ENCODE assay signal across 8 mouse cellular contexts in the genomic region with DNA sequence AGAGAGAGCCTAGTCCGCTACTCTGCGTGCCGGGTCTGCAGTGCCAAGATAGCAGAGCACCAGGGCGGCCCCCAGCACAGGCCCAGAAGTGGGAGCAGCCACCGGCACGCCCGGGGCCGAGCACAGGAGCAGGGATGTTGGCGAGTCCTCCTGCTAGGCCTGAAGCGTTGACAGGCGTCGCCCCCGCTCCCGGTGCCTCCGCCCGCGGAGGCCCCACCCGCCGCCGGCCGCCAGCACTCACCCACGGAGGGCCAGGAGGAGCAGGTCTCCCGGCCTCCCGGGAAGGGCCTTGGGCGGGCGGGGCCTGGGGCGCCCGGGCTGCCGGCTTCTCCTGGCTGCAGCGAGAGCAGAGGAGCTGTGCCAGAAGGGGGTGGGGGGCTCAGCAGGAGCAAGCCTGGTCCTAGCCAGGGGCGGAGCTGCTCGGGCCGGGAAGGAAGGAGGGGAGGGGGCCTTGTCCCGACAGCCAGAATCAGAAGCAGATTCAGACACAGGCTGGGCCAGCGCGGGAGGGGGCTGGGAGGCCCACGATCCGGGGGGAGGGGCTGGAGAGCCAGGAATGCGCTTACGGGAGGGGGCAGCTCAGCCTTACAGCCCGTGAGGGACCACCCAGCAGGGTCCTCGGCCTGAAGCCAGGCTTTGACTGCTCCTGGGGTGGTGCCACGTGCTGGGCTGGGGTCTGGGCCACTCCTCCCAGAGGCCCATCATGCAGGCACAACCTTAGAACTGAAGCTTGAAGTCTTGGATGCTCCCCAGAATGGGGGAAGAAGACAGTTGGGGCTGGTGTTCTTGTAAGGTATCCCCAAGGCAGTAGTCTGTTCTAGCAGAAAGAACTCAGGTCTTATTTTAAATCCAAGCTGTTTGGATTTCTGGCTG. TPM values are rescaled to one million over a fixed set of nuclear protein-coding genes. Genes with fewer than 3 reads are reported as not detected.
A peak's percentile ranks its signal among the peaks of the same experiment; 100 is the strongest.
DNase-seq lines count a peak whose midpoint lies in the region; ATAC-seq and TF ChIP-seq lines count a peak whose summit lies in the region.

A gene (minus strand): TSS at position 489 of the 873 bp plus-strand sequence.

- DNase-seq in spleen, adult 12 weeks (ENCODE audit: low spot score) = peak; percentile 71
- DNase-seq in spleen, adult 18-20 months = no peak
- DNase-seq in cerebellum, postnatal 14 days = peak; percentile 58 to 67
- peak; percentile 64 for DNase-seq in gastrocnemius, adult 2 months
- peak; percentile 87 for DNase-seq in intestine, embryonic 14.5 days (ENCODE audit: low spot score)
- DNase-seq in liver, embryonic 14.5 days (ENCODE audit: low read depth in 3 of 3, low spot score in 3 of 3) = peak; percentile 85 to 87 (median 87)
- DNase-seq in yolk sac, embryonic 10.5 days (ENCODE audit: low spot score) = peak; percentile 83

- intact Hi-C loops in gastrocnemius, adult 2 months (cut with DNase I) = no loop called here

- H3K9ac ChIP-seq in intestine, embryonic 14.5 days (ENCODE audit: low read length) = peak within 1 kb of the TSS; percentile 64
- peak within 1 kb of the TSS; percentile 76 for H3K9ac ChIP-seq in liver, embryonic 14.5 days (replicated peaks)
- peak within 1 kb of the TSS; percentile 66 for H3K9ac ChIP-seq in neural tube, embryonic 14.5 days (replicated peaks; ENCODE audit: low read depth, low read length)

- peaks cover 12% of the 10 kb centered on the region; the same call in 1 of the 2 replicates for H3K27me3 ChIP-seq in intestine, embryonic 14.5 days (replicated peaks; ENCODE audit: control insufficient read depth, insufficient read depth, low read length)
- peaks cover 3% of the 10 kb centered on the region; the same call in 1 of the 2 replicates for H3K27me3 ChIP-seq in liver, embryonic 14.5 days (ENCODE audit: control insufficient read depth, insufficient read depth, low read length)
- H3K27me3 ChIP-seq in neural tube, embryonic 14.5 days (ENCODE audit: control insufficient read depth, insufficient read depth, low read length) = 0 out of 2 replicates have a peak, but pooled peaks cover 4% of the 10 kb centered on the region

- H3K4me3 ChIP-seq in gastrocnemius, adult 2 months = peak within 1 kb of the TSS; percentile 77
- peak within 1 kb of the TSS; percentile 53 for H3K4me3 ChIP-seq in intestine, embryonic 14.5 days (ENCODE audit: low read depth, low read length)
- peak within 1 kb of the TSS; percentile 42 to 67 for H3K4me3 ChIP-seq in liver, embryonic 14.5 days (ENCODE audit: insufficient read depth in 1 of 2, low read depth in 2 of 2, low read length in 2 of 2)
- peak within 1 kb of the TSS; percentile 36 for H3K4me3 ChIP-seq in neural tube, embryonic 14.5 days (ENCODE audit: low read depth, low read length)

- peaks cover 77% of the 10 kb centered on the region for H3K4me1 ChIP-seq in intestine, embryonic 14.5 days (replicated peaks; ENCODE audit: control insufficient read depth, insufficient read depth, low read length)
- H3K4me1 ChIP-seq in liver, embryonic 14.5 days (replicated peaks; ENCODE audit: control insufficient read depth in 2 of 2, insufficient read depth in 2 of 2, low read length in 1 of 2) = peaks cover 57 to 65% of the 10 kb centered on the region in 2 experiments
- H3K4me1 ChIP-seq in neural tube, embryonic 14.5 days (ENCODE audit: control insufficient read depth, insufficient read depth, low read length) = peaks cover 59% of the 10 kb centered on the region

- no peaks in the 10 kb centered on the region for H3K36me3 ChIP-seq in intestine, embryonic 14.5 days (ENCODE audit: control insufficient read depth, insufficient read depth, low read length)
- H3K36me3 ChIP-seq in liver, embryonic 14.5 days (replicated peaks; ENCODE audit: control insufficient read depth, insufficient read depth, low read depth) = no peaks in the 10 kb centered on the region
- H3K36me3 ChIP-seq in neural tube, embryonic 14.5 days (ENCODE audit: control insufficient read depth, insufficient read depth, low read length) = no peaks in the 10 kb centered on the region

- H3K27ac ChIP-seq in gastrocnemius, adult 2 months = peak within 1 kb of the TSS; percentile 70
- H3K27ac ChIP-seq in intestine, embryonic 14.5 days (ENCODE audit: low read depth) = peak within 1 kb of the TSS; percentile 91
- peak within 1 kb of the TSS; percentile 95 for H3K27ac ChIP-seq in liver, embryonic 14.5 days
- peak within 1 kb of the TSS; percentile 79 for H3K27ac ChIP-seq in neural tube, embryonic 14.5 days (ENCODE audit: low read depth, low read length)

- no peaks in the 10 kb centered on the region for H3K9me3 ChIP-seq in intestine, embryonic 14.5 days (ENCODE audit: control insufficient read depth, low read length)
- H3K9me3 ChIP-seq in liver, embryonic 14.5 days (ENCODE audit: control insufficient read depth, low read length) = no peaks in the 10 kb centered on the region
- no peaks in the 10 kb centered on the region for H3K9me3 ChIP-seq in neural tube, embryonic 14.5 days (ENCODE audit: control insufficient read depth, low read length)

- under 1% methylated on average over 40 of the region's 43 CpGs for WGBS in intestine, embryonic 14.5 days
- WGBS in liver, embryonic 14.5 days (ENCODE audit: insufficient replicate concordance) = 3% methylated on average over 43 of the region's 43 CpGs
- WGBS in neural tube, embryonic 14.5 days = 2% methylated on average over 39 of the region's 43 CpGs

- peak; percentile 50 for ATAC-seq in intestine, embryonic 14.5 days (replicated peaks; ENCODE audit: low FRiP score, low TSS enrichment, low read depth)
- ATAC-seq in liver, embryonic 14.5 days (ENCODE audit: insufficient read depth) = peak; percentile 85
- peak; percentile 22 for ATAC-seq in neural tube, embryonic 14.5 days (ENCODE audit: low read depth)

- TF ChIP-seq EP300 in liver, embryonic 14.5 days (IDR thresholded peaks at IDR 0.05; ENCODE audit: low read depth) = peak; percentile 79

- TF ChIP-seq CTCF in gastrocnemius, adult 2 months (IDR thresholded peaks at IDR 0.05) = no peak
- no peak for TF ChIP-seq CTCF in liver, embryonic 14.5 days (IDR thresholded peaks at IDR 0.05; ENCODE audit: low read depth)

- H3K4me2 ChIP-seq in intestine, embryonic 14.5 days (ENCODE audit: low read length) = peak within 1 kb of the TSS; percentile 65
- peak within 1 kb of the TSS; percentile 97 for H3K4me2 ChIP-seq in liver, embryonic 14.5 days (ENCODE audit: low read depth)
- H3K4me2 ChIP-seq in neural tube, embryonic 14.5 days (ENCODE audit: low read depth, low read length) = peak within 1 kb of the TSS; percentile 92

RNA-seq across cellular contexts. Expression of the gene that starts here (rescaled TPM):
- total RNA-seq in gastrocnemius, adult 2 months (2021) = under 1 TPM; 0.31 to 0.39 TPM
- 7.8 and 8.7 TPM in 2 replicates for polyA plus RNA-seq in intestine, embryonic 14.5 days (2014; fragmentation: Nextera tagmentation; extraction: Ambion mirVana)
- polyA plus RNA-seq in liver, embryonic 14.5 days (2012; rRNA removed) = 0.59 and 0.64 TPM in 2 replicates
- polyA plus RNA-seq in liver, embryonic 14.5 days (2014; fragmentation: Nextera tagmentation; extraction: Ambion mirVana) = 0.45 and 0.69 TPM in 2 replicates
- polyA plus RNA-seq in neural tube, embryonic 14.5 days (2014; fragmentation: Nextera tagmentation; extraction: Ambion mirVana) = 5.0 and 5.3 TPM in 2 replicates

Comparison
In these comparisons a context has a peak if more than half of its experiments do, and no peak if none do; other contexts are left out.
1. DNase-seq: peak in spleen, adult 12 weeks (single experiment), cerebellum, postnatal 14 days (2 of 2), intestine, embryonic 14.5 days (single experiment) and yolk sac, embryonic 10.5 days (single experiment); none in spleen, adult 18-20 months (0 of 2).
2. Peak in DNase-seq, H3K4me3 ChIP-seq and H3K27ac ChIP-seq in gastrocnemius, adult 2 months; RNA of the gene not detected or under 1 TPM.
3. Peak in DNase-seq, ATAC-seq, H3K4me3 ChIP-seq, H3K27ac ChIP-seq, H3K9ac ChIP-seq and H3K4me2 ChIP-seq in liver, embryonic 14.5 days; RNA of the gene not detected or under 1 TPM.
4. ATAC-seq: peak in every context shown above with its lines; median percentile 85 in liver, embryonic 14.5 days; 50 in intestine, embryonic 14.5 days; 22 in neural tube, embryonic 14.5 days.
5. Peak in every context shown above with its lines, with median percentiles within 50 percentile points of each other: H3K27ac ChIP-seq, H3K4me3 ChIP-seq, H3K4me2 ChIP-seq and H3K9ac ChIP-seq.